Mouse (Mus musculus) erythroblast, embryonic 14.5 days (primary cell): ENCODE measurements around the gene Kif2a.

Source experiments
- GATA1 ChIP-seq: IDR thresholded peaks from 2 replicates; pipeline ENCODE4 v1.6.1; 2012; ENCODE audit warnings: low read length, inconsistent platforms, mixed read lengths
- TAL1 ChIP-seq: IDR thresholded peaks from 3 replicates; pipeline ENCODE4 v1.6.1; 2012; ENCODE audit warnings: low read length, inconsistent platforms, mixed read lengths

GRCm38 (mm10) chr13:106936256-106937137, 85.4 kb downstream of the Kif2a start, which contains the start of gene Ipo11:
- no peak for TF ChIP-seq GATA1
- TF ChIP-seq TAL1 = no peak
